Mouse (Mus musculus) neural tube, embryonic 12.5 days (tissue): ENCODE measurements around the gene Aldh5a1. TPM values are rescaled to one million over a fixed set of nuclear protein-coding genes. Genes with fewer than 3 reads are reported as not detected.

Experiments
- polyA plus RNA-seq: library from polyadenylated mRNA; unstranded; fragments of >200 nt; fragmentation: Nextera tagmentation; extraction: Ambion mirVana; gene quantifications from 2 replicates; pipeline ENCODE4 v1.2.1, GENCODE M21; 2016

Aldh5a1 gene
- polyA plus RNA-seq, 1 experiment from 2014 or later: 8.0 TPM

Other genes with a start within 250 kb of the Aldh5a1 start
- gene Armh2, start 196.4 kb downstream of the Aldh5a1 start, polyA plus RNA-seq: not detected in 2 replicates
- 66.3 and 69.1 TPM in 2 replicates for gene Gmnn, start 175.7 kb downstream of the Aldh5a1 start, polyA plus RNA-seq
- gene BC005537, start 136.0 kb downstream of the Aldh5a1 start, polyA plus RNA-seq: 21.4 and 24.1 TPM in 2 replicates
- 43.4 and 44.3 TPM in 2 replicates for gene Acot13, start 106.1 kb downstream of the Aldh5a1 start, polyA plus RNA-seq
- 60.9 and 61.5 TPM in 2 replicates for gene Tdp2, start 106.0 kb downstream of the Aldh5a1 start, polyA plus RNA-seq
- 1.9 and 2.4 TPM in 2 replicates for gene D130043K22Rik, start 92.5 kb downstream of the Aldh5a1 start, polyA plus RNA-seq
- 0.76 and 0.87 TPM in 2 replicates for gene Gpld1, start 5.5 kb upstream of the Aldh5a1 start, polyA plus RNA-seq
- gene Mrs2, start 82.7 kb upstream of the Aldh5a1 start, polyA plus RNA-seq: 28.8 and 30.3 TPM in 2 replicates
- gene Dcdc2a, start 118.3 kb upstream of the Aldh5a1 start, polyA plus RNA-seq: 2.8 and 2.9 TPM in 2 replicates